Mouse (Mus musculus): ENCODE measurements around the gene Cryzl2.

DNA sequence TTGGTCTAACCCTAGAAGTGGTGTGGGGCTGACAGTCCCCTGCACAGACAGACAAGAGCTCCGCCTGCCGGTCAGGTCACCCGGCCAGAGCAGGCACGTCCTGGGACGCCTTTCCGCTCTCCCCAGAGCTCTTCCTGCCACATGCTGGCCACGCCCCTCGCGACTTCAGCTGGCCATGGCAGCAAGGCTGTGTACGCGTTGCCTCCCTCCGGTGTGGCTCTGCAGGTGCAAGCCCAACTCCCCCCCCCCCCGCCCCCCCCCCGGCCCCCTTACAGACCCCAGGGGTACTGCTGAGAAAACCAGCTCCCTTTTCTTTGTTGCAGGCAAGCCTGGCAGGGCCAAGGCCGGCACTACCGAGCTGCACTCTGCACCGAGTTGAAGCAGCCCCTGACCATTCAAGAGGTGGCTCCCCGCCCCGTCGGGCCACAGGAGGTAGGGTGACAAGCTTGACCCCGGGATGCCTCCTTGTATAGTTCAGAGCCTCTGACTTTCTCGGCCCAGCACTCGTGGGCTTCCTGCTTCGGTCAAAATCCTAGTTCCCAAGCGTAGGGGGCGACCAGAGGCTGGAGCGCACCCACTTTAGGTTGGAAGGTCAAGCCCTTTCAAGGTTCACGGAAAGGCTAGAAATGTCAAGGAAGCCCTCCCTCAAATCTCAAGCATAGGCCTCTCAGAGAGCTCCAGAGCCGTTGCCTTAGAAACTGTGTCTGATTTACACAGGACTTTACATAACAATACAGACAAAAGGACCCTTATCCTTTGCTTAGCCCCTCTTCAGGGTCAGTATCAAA lies at the start of gene Cryzl2:
- TF ChIP-seq CTCF (IDR thresholded peaks at IDR 0.05) = peak; percentile 90
- TF ChIP-seq EP300 (IDR thresholded peaks at IDR 0.05; ENCODE audit: insufficient read depth, low read depth, low read length) = peak; percentile 97
- TF ChIP-seq POLR2A (IDR thresholded peaks at IDR 0.05; ENCODE audit: insufficient read depth, low read depth, low read length) = peak; percentile 65
